Mouse (Mus musculus): ENCODE results near the gene Fam98c. TPM values are rescaled to one million over a fixed set of nuclear protein-coding genes. Genes with fewer than 3 reads are reported as not detected.
"Not testable (repeated sequence)": the region's sequence is repeated elsewhere in the genome, so short reads cannot be mapped to it uniquely, and the experiment has no call there.

The Fam98c gene
- polyA plus RNA-seq, 1 experiment from 2014 or later: 17.7 TPM

- H3K9ac ChIP-seq (replicated peaks; ENCODE audit: low read depth, low read length): no peak overlapping the region
- no peaks in the 10 kb centered on the region for H3K36me3 ChIP-seq (ENCODE audit: control insufficient read depth, insufficient read depth, low read length)
- no peaks in the 10 kb centered on the region for H3K9me3 ChIP-seq (ENCODE audit: control insufficient read depth, low read depth, low read length)
- no peak overlapping the region for H3K27ac ChIP-seq (ENCODE audit: low read length)
- no peaks in the 10 kb centered on the region for H3K4me1 ChIP-seq (ENCODE audit: control insufficient read depth, insufficient read depth, low read length)
- WGBS: 77% methylated on average over 7 of the region's 7 CpGs
- H3K27me3 ChIP-seq (ENCODE audit: control insufficient read depth, insufficient read depth, low read length): no peaks in the 10 kb centered on the region
- no peak for ATAC-seq (ENCODE audit: insufficient number of reproducible peaks, insufficient read depth, low FRiP score, low read depth)
- no peak overlapping the region for H3K4me3 ChIP-seq (ENCODE audit: low read depth, low read length)
- no peak overlapping the region for H3K4me2 ChIP-seq (replicated peaks; ENCODE audit: low read depth, low read length)
Observed at GRCm38 (mm10) chr7:29146625-29147367, 9.2 kb downstream of the Fam98c start.

GRCm38 (mm10) chr7:29144006-29144405 lies 12.0 kb downstream of the Fam98c start:
- 90% methylated on average over 4 of the region's 4 CpGs for WGBS
- Histone ChIP-seq H3K9ac (replicated peaks; ENCODE audit: low read depth, low read length) (no peak overlapping the region), H3K4me1 (ENCODE audit: control insufficient read depth, insufficient read depth, low read length) (no peaks in the 10 kb centered on the region), H3K27ac (ENCODE audit: low read length) (no peak overlapping the region), H3K36me3 (ENCODE audit: control insufficient read depth, insufficient read depth, low read length) (no peaks in the 10 kb centered on the region), H3K27me3 (ENCODE audit: control insufficient read depth, insufficient read depth, low read length) (no peaks in the 10 kb centered on the region), H3K4me2 (replicated peaks; ENCODE audit: low read depth, low read length) (no peak overlapping the region), H3K9me3 (ENCODE audit: control insufficient read depth, low read depth, low read length) (no peaks in the 10 kb centered on the region), H3K4me3 (ENCODE audit: low read depth, low read length) (no peak overlapping the region)
- ATAC-seq (ENCODE audit: insufficient number of reproducible peaks, insufficient read depth, low FRiP score, low read depth): no peak

- no peak overlapping the region for H3K4me2 ChIP-seq (replicated peaks; ENCODE audit: low read depth, low read length)
- no peaks in the 10 kb centered on the region for H3K9me3 ChIP-seq (ENCODE audit: control insufficient read depth, low read depth, low read length)
- WGBS: 70% methylated on average over 8 of the region's 8 CpGs
Observed at GRCm38 (mm10) chr7:29141416-29141815, 14.6 kb downstream of the Fam98c start.

GRCm38 (mm10) chr7:29139237-29139636 lies 16.8 kb downstream of the Fam98c start:
- H3K27me3 ChIP-seq (ENCODE audit: control insufficient read depth, insufficient read depth, low read length); H3K27ac ChIP-seq (ENCODE audit: low read length); H3K4me3 ChIP-seq (ENCODE audit: low read depth, low read length); H3K36me3 ChIP-seq (ENCODE audit: control insufficient read depth, insufficient read depth, low read length); H3K4me2 ChIP-seq (replicated peaks; ENCODE audit: low read depth, low read length); H3K4me1 ChIP-seq (ENCODE audit: control insufficient read depth, insufficient read depth, low read length); H3K9me3 ChIP-seq (ENCODE audit: control insufficient read depth, low read depth, low read length); H3K9ac ChIP-seq (replicated peaks; ENCODE audit: low read depth, low read length); ATAC-seq (ENCODE audit: insufficient number of reproducible peaks, insufficient read depth, low FRiP score, low read depth): not testable (repeated sequence)
- WGBS: 90% methylated on average over 3 of the region's 4 CpGs

More at GRCm38 (mm10) chr7:29141416-29141815, 14.6 kb downstream of the Fam98c start:
- ATAC-seq (ENCODE audit: insufficient number of reproducible peaks, insufficient read depth, low FRiP score, low read depth): no peak
- Histone ChIP-seq H3K4me1 (ENCODE audit: control insufficient read depth, insufficient read depth, low read length) (no peaks in the 10 kb centered on the region), H3K27ac (ENCODE audit: low read length) (no peak overlapping the region), H3K4me3 (ENCODE audit: low read depth, low read length) (no peak overlapping the region), H3K9ac (replicated peaks; ENCODE audit: low read depth, low read length) (no peak overlapping the region), H3K27me3 (ENCODE audit: control insufficient read depth, insufficient read depth, low read length) (no peaks in the 10 kb centered on the region), H3K36me3 (ENCODE audit: control insufficient read depth, insufficient read depth, low read length) (no peaks in the 10 kb centered on the region)

- H3K27ac ChIP-seq (ENCODE audit: low read length): no peak overlapping the region
- H3K4me3 ChIP-seq (ENCODE audit: low read depth, low read length): no peak overlapping the region
- no peak overlapping the region for H3K9ac ChIP-seq (replicated peaks; ENCODE audit: low read depth, low read length)
- H3K4me2 ChIP-seq (replicated peaks; ENCODE audit: low read depth, low read length): no peak overlapping the region
- H3K9me3 ChIP-seq (ENCODE audit: control insufficient read depth, low read depth, low read length): no peaks in the 10 kb centered on the region
- no peaks in the 10 kb centered on the region for H3K4me1 ChIP-seq (ENCODE audit: control insufficient read depth, insufficient read depth, low read length)
- no peaks in the 10 kb centered on the region for H3K36me3 ChIP-seq (ENCODE audit: control insufficient read depth, insufficient read depth, low read length)
- no peak for ATAC-seq (ENCODE audit: insufficient number of reproducible peaks, insufficient read depth, low FRiP score, low read depth)
- 39% methylated on average over 16 of the region's 16 CpGs for WGBS
- H3K27me3 ChIP-seq (ENCODE audit: control insufficient read depth, insufficient read depth, low read length): no peaks in the 10 kb centered on the region
Observed at GRCm38 (mm10) chr7:29137429-29137828, 18.6 kb downstream of the Fam98c start.

GRCm38 (mm10) chr7:29134693-29135386 lies 21.2 kb downstream of the Fam98c start, which contains the start of gene Rasgrp4:
Gene Rasgrp4, plus strand, starts transcription at chr7:29134851.
- Histone ChIP-seq H3K9ac (replicated peaks; ENCODE audit: low read depth, low read length) (no peak within 1 kb of the TSS), H3K4me2 (replicated peaks; ENCODE audit: low read depth, low read length) (peak within 1 kb of the TSS; percentile 41), H3K4me3 (ENCODE audit: low read depth, low read length) (peak within 1 kb of the TSS; percentile 17), H3K27ac (ENCODE audit: low read length) (no peak within 1 kb of the TSS), H3K4me1 (ENCODE audit: control insufficient read depth, insufficient read depth, low read length) (no peaks in the 10 kb centered on the region), H3K9me3 (ENCODE audit: control insufficient read depth, low read depth, low read length) (no peaks in the 10 kb centered on the region), H3K36me3 (ENCODE audit: control insufficient read depth, insufficient read depth, low read length) (no peaks in the 10 kb centered on the region), H3K27me3 (ENCODE audit: control insufficient read depth, insufficient read depth, low read length) (no peaks in the 10 kb centered on the region)
- peak; percentile 65 for ATAC-seq (ENCODE audit: insufficient number of reproducible peaks, insufficient read depth, low FRiP score, low read depth)
- WGBS: 0% methylated on average over 17 of the region's 20 CpGs

GRCm38 (mm10) chr7:29134230-29134629 lies 21.8 kb downstream of the Fam98c start:
- Histone ChIP-seq H3K4me3 (ENCODE audit: low read depth, low read length) (peak overlapping the region; percentile 17; the same call in 1 of the 2 replicates), H3K4me1 (ENCODE audit: control insufficient read depth, insufficient read depth, low read length) (no peaks in the 10 kb centered on the region), H3K9ac (replicated peaks; ENCODE audit: low read depth, low read length) (no peak overlapping the region), H3K4me2 (replicated peaks; ENCODE audit: low read depth, low read length) (peak overlapping the region; percentile 41), H3K27me3 (ENCODE audit: control insufficient read depth, insufficient read depth, low read length) (no peaks in the 10 kb centered on the region), H3K27ac (ENCODE audit: low read length) (no peak overlapping the region), H3K36me3 (ENCODE audit: control insufficient read depth, insufficient read depth, low read length) (no peaks in the 10 kb centered on the region), H3K9me3 (ENCODE audit: control insufficient read depth, low read depth, low read length) (no peaks in the 10 kb centered on the region)
- 3% methylated on average over 4 of the region's 4 CpGs for WGBS
- ATAC-seq (ENCODE audit: insufficient number of reproducible peaks, insufficient read depth, low FRiP score, low read depth): no peak

GRCm38 (mm10) chr7:29128725-29129124 lies 27.3 kb downstream of the Fam98c start:
- H3K9ac ChIP-seq (replicated peaks; ENCODE audit: low read depth, low read length): no peak overlapping the region
- ATAC-seq (ENCODE audit: insufficient number of reproducible peaks, insufficient read depth, low FRiP score, low read depth): no peak
- H3K4me2 ChIP-seq (replicated peaks; ENCODE audit: low read depth, low read length): no peak overlapping the region
- no peaks in the 10 kb centered on the region for H3K9me3 ChIP-seq (ENCODE audit: control insufficient read depth, low read depth, low read length)
- WGBS: 60% methylated on average over 2 of the region's 2 CpGs
- no peak overlapping the region for H3K27ac ChIP-seq (ENCODE audit: low read length)
- no peaks in the 10 kb centered on the region for H3K36me3 ChIP-seq (ENCODE audit: control insufficient read depth, insufficient read depth, low read length)
- H3K4me3 ChIP-seq (ENCODE audit: low read depth, low read length): no peak overlapping the region
- H3K4me1 ChIP-seq (ENCODE audit: control insufficient read depth, insufficient read depth, low read length): peaks cover 11% of the 10 kb centered on the region; the same call in 1 of the 2 replicates
- no peaks in the 10 kb centered on the region for H3K27me3 ChIP-seq (ENCODE audit: control insufficient read depth, insufficient read depth, low read length)

All from stomach, embryonic 14.5 days (tissue).